Mouse (Mus musculus): ENCODE results near the gene Usp11. TPM values are rescaled to one million over a fixed set of nuclear protein-coding genes. Genes with fewer than 3 reads are reported as not detected.

Usp11 gene
- polyA plus RNA-seq, 1 experiment: 0.11 TPM

- TF ChIP-seq TAL1 (IDR thresholded peaks at IDR 0.05; ENCODE audit: low read length) (no peak), GATA1 (IDR thresholded peaks at IDR 0.05; ENCODE audit: low read length) (no peak)
- H3K4me1 ChIP-seq (ENCODE audit: control insufficient read depth): peaks cover under 1% of the 10 kb centered on the region; the same call in 1 of the 2 replicates
- no peaks in the 10 kb centered on the region for H3K27me3 ChIP-seq (ENCODE audit: control insufficient read depth)
- H3K4me3 ChIP-seq (replicated peaks): no peak overlapping the region
- no peaks in the 10 kb centered on the region for H3K36me3 ChIP-seq (ENCODE audit: control insufficient read depth)
- H3K9me3 ChIP-seq (ENCODE audit: control insufficient read depth, low read length): no peaks in the 10 kb centered on the region
Measured at GRCm38 (mm10) chrX:20736479-20736878, 32.8 kb downstream of the Usp11 start.

- no peak overlapping the region for H3K4me3 ChIP-seq (replicated peaks)
- no peaks in the 10 kb centered on the region for H3K9me3 ChIP-seq (ENCODE audit: control insufficient read depth, low read length)
- no peak for TF ChIP-seq TAL1 (IDR thresholded peaks at IDR 0.05; ENCODE audit: low read length)
- H3K36me3 ChIP-seq (ENCODE audit: control insufficient read depth): no peaks in the 10 kb centered on the region
- no peaks in the 10 kb centered on the region for H3K27me3 ChIP-seq (ENCODE audit: control insufficient read depth)
- peaks cover 4% of the 10 kb centered on the region for H3K4me1 ChIP-seq (ENCODE audit: control insufficient read depth)
Measured at GRCm38 (mm10) chrX:20748829-20749228, 45.1 kb downstream of the Usp11 start.

GRCm38 (mm10) chrX:20761201-20761600, 57.5 kb downstream of the Usp11 start:
- no peak overlapping the region for H3K4me3 ChIP-seq (replicated peaks)
- H3K4me1 ChIP-seq (ENCODE audit: control insufficient read depth): no peaks in the 10 kb centered on the region
- no peaks in the 10 kb centered on the region for H3K9me3 ChIP-seq (ENCODE audit: control insufficient read depth, low read length)
- TF ChIP-seq GATA1 (IDR thresholded peaks at IDR 0.05; ENCODE audit: low read length) (no peak), TAL1 (IDR thresholded peaks at IDR 0.05; ENCODE audit: low read length) (no peak)
- H3K36me3 ChIP-seq (ENCODE audit: control insufficient read depth): no peaks in the 10 kb centered on the region
- no peaks in the 10 kb centered on the region for H3K27me3 ChIP-seq (ENCODE audit: control insufficient read depth)

Other genes with a start within 250 kb of the Usp11 start
- gene Rgn, start 154.1 kb upstream of the Usp11 start, polyA plus RNA-seq (2012): not detected in 2 replicates
- gene Rbm10, start 86.4 kb upstream of the Usp11 start, polyA plus RNA-seq (2012): 5.8 and 5.9 TPM in 2 replicates
- gene Ndufb11, start 86.3 kb upstream of the Usp11 start, polyA plus RNA-seq (2012): 85.0 and 139 TPM in 2 replicates
- 9.2 and 16.3 TPM in 2 replicates for gene Uba1, start 45.6 kb upstream of the Usp11 start, polyA plus RNA-seq (2012)
- gene Cdk16, start 16.0 kb upstream of the Usp11 start, polyA plus RNA-seq (2012): 21.2 and 23.7 TPM in 2 replicates
- 1.1 and 3.3 TPM in 2 replicates for gene Araf, start 93.9 kb downstream of the Usp11 start, polyA plus RNA-seq (2012)
- gene Timp1, start 166.3 kb downstream of the Usp11 start, polyA plus RNA-seq (2012): not detected in 2 replicates
- not detected in 2 replicates for gene Syn1, start 217.1 kb downstream of the Usp11 start, polyA plus RNA-seq (2012)
- 1.6 and 1.9 TPM in 2 replicates for gene Cfp, start 227.6 kb downstream of the Usp11 start, polyA plus RNA-seq (2012)
- 0.11 and 0.17 TPM in 2 replicates for gene Elk1, start 246.7 kb downstream of the Usp11 start, polyA plus RNA-seq (2012)